Mouse (Mus musculus): Measurements from ENCODE around the gene Cdh23.

The Cdh23 gene

GRCm38 (mm10) chr10:60400507-60401295 is 295.6 kb downstream of the Cdh23 start:
- DNase-seq (ENCODE audit: low read depth, low spot score): no peak

DNA sequence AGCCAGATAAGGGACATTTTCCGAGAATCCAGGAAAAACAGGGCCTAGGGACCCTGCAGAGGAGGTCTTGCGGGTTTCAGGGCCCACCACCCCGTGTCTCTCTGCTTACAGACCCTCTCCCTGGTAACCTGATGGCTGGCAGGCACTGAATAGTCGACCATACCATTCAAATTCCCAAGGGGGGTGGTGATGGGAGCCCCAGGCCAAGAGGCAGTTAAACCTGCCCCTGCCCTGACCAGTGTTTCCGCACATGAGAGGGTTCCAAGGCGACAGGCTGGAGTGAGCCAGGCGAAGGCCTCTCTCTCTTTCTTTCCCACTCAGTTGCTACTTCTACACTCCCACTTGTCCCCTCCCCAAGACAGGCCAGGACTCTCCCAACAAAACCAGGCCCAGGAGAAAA is 296.8 kb downstream of the Cdh23 start, which contains the start of gene Gm17455:
Gene Gm17455, plus strand, starts transcription at position 278 of the 400 bp plus-strand sequence.
- no peak for DNase-seq (ENCODE audit: low read depth, low spot score)

DNA sequence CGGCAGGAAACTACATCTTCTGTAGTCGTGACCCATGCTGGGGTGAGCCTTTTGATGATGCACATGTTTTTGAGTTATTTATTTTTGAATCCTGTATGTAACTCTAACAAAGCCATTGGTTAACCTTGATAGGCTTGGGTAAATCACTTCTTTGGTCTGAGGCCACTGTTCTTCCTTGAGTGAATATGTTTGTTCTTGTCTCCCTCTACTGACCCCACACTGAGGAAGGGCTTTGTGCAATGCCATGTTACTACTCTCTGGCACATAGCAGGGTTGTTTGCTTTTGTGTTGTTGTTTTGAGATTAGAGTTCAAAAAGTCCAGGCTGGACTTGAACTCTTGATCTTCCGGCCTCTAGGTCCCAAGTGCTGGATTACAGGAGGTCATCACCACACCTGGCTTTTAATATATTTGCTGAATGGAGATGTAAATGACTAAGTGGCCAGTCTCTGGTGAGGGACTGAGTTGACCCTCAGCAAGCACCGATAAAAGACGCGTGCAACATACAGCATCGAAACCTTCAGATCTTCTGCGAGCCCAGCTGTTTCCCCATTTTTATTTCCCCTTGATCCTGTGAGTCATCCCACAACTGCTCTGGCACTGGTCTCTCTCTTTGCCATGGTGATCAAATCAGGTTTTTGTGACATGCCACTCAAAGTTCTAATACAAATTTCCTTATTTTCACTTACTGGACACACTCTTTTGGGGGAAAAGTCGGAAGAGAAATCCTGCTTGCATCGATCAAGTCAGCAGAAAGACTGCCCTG is 298.1 kb downstream of the Cdh23 start:
- no peak for DNase-seq (ENCODE audit: low read depth, low spot score)

DNA sequence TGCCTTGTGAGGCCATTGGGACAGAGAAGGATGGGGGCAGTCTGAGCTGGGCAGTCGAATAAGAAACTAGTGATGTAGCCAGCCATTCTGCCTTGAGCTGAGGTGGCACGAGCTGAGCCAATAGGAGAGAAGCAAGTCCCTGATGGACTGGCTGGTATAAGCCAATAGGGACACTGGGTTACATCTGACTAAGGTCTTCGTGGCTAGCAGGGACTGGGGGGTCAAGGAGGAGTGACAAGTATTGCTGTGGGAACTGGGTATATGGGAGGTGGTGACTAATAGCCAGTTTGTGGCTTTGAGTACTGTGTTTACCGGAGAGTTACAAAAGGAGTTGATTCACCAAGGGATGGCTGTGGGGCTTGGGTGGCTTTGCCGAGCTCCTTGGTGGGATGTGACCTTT is 300.7 kb downstream of the Cdh23 start:
- no peak for DNase-seq (ENCODE audit: low read depth, low spot score)

- no peak for DNase-seq (ENCODE audit: low read depth, low spot score)
Observed at GRCm38 (mm10) chr10:60394936-60395335, 301.4 kb downstream of the Cdh23 start.

DNA sequence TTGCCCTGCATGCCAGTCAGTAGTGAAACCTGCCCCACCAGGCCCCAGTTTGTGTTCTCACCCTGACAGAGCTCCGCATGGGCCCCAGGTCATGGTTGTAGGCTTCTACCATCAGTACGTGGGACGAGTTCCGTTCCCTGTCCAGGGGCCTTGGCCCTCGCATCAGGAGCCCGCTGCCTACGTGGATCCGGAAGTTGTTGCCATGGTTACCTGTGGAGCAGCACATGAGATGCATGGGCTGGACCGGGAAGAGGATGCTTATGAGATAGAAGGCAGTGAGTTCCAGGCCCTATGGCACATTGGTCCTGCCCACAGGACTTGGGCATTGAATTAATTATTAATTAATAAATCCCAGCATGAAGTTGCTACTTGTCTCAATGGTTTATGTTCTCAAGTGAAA is 304.6 kb downstream of the Cdh23 start:
- DNase-seq (ENCODE audit: low read depth, low spot score): peak; percentile 22

GRCm38 (mm10) chr10:60390904-60391420 is 305.3 kb downstream of the Cdh23 start:
- no peak for DNase-seq (ENCODE audit: low read depth, low spot score)

DNA sequence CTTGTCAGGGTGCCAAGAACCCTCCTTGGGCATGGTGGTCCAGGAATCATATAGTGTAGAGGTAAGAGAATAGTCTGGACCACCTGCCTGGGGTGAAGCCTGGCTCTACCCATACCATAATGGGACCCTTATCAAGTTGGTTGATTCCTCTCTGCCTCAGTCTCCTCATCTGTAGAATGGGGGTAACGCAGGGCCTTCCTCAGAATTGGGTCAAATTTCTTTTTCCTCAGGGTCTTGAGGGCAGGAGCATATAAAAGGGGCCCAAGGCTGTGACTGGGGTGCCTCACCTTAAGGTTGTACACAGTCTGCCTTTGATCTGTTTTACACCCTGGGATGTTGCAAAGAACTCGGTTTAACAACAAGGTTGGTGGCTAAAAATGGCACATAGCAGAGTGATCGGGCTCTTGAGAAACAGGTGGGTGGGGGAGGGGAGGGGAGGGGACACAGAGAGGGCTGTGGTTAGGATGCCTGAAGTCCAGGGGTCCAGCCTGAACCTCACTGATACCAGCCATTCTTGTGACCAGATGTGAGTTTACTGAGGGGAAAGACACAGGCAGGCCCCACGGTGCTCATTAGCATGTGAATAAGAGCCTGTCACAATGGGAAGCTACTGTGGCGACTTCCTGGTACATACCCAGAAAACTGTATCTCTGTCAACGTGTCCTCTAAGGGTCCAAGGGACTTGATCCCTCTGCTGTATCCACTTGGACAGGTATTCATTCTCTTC is 305.9 kb downstream of the Cdh23 start:
- DNase-seq (ENCODE audit: low read depth, low spot score): peak; percentile 63

- DNase-seq (ENCODE audit: low read depth, low spot score): no peak
Observed at GRCm38 (mm10) chr10:60389447-60389865, 306.8 kb downstream of the Cdh23 start.

- DNase-seq (ENCODE audit: low read depth, low spot score): no peak
Observed at GRCm38 (mm10) chr10:60388332-60388731, 308.0 kb downstream of the Cdh23 start.

DNA sequence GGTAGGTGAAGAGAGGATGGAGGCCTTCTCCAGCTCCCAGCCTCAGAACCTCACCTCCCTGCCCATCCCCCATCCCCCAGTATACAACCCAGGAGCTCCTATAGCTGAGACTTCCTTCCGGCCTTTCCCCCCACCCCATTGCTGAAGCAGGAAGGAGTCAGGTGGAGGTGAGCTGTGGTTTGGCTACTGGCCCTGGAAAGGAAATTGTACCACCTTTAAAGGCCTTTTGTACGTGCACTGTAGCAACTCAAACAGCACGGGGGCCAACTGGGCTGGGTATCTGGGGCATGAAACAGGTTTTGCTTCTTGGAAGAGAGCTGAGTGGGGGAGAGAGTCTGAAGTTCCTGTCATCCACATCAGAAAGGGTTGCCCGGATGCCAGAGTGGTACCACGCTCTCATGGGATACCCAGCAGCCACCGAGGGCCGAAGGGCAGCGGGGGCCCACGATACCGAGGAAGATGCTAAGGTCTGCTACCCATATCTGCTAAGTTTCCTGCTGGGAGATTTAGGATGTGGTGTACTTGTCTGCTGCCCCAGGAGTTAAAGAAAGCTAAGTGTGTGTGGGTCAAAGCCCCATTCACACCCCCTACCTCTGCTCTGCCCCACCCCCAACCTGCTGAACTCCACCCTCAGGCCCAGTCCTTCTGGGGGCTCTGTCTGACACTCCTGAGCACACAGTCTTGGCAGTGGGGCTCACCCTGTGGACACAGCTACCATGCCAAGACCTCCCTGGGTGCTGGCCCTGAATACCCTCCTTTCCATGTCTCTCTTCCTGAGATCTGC is 315.0 kb downstream of the Cdh23 start:
- DNase-seq (ENCODE audit: low read depth, low spot score): no peak

DNA sequence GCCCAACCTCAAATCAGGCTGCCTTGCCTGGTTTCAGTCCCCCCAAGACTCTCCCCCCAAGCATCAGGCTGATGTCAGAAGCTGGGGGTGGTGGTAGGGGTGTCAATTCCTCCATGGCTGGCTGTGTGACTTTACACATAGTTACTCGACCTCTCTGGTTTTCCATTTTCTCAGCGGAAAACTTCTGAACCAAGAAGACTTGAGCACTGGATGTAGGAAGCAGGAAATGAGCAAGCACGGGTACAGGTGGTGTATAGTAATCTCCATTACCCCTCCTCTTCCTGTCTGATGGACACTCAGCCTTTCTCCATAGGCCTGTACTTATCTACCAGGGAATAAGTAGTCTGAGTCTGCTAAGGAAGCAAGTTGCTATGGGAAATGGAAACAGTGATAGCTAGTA is 316.1 kb downstream of the Cdh23 start:
- no peak for DNase-seq (ENCODE audit: low read depth, low spot score)

DNA sequence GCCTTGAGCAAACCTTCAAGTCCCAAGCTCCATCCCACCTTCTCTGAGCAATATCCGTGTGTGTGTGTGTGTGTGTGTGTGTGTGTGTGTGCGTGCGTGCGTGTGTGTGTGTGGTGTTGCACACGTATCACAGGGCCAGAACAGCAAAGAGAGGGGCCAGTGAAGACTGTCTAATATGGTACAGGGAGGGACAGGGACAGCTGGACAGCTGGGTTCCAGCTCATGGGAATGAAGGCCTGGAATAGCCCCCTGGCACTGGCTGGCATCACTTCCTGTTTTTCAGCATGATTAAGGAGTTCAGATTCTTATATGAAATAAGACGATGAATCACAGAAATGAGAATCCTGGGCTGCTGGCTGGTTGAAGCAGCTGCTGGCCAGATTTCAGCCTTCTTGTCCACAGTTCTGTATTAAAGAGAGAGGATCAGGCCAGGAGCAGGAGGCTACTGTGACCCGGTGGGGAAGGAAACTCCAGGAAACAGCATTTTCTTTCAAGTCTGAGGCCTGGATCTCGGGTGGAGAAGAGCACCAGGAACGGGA is 316.8 kb downstream of the Cdh23 start:
- no peak for DNase-seq (ENCODE audit: low read depth, low spot score)

DNA sequence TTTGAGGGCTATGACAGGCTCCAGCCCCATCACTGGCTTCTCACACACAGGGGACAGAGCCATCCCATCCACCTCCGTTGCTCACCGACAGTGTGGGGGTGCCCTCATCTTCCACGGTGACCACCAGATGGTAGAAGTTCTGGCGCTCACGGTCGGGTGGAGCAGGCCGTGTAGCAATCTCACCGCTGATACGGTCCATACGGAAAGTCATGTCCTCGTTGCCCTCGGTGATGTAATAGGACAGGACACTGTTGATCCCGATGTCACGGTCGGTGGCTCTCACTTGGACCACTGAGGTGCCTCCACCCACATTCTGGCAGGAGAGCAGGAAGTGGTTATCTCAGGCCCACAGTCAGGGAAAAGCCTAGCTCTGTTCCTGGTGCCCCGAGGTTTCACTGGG is 319.6 kb downstream of the Cdh23 start:
- no peak for DNase-seq (ENCODE audit: low read depth, low spot score)

DNA sequence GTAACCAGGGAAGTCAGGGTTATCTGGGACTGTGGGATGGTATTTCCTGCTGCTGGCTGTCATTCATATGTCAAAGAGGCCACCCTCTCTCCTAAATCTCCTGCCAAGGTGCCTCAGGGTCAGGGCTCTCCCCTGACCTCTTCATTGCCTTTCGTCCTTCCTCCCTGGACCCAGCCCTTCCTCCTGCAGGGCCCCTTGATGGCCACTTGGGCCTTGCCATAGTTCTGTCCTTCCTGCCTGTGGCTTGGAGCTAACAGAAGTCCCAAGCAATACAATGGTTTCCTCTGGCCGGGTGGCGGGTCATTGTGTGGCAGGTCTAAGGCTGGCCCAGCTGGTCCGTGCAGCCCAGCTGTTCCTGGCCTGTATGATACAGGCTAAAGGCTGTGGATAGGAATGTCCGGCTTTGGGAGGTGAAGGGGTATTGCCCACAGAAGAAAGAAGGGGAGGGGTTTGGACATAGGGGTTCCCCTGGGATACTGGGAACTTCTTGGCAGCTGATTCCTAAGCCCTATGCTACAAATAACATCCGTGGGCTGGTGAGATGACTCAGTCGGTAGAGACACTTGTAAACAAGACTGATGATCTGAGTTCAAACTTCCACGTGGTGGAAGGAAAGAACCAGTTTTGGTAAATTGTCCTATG is 322.2 kb downstream of the Cdh23 start:
- no peak for DNase-seq (ENCODE audit: low read depth, low spot score)

DNA sequence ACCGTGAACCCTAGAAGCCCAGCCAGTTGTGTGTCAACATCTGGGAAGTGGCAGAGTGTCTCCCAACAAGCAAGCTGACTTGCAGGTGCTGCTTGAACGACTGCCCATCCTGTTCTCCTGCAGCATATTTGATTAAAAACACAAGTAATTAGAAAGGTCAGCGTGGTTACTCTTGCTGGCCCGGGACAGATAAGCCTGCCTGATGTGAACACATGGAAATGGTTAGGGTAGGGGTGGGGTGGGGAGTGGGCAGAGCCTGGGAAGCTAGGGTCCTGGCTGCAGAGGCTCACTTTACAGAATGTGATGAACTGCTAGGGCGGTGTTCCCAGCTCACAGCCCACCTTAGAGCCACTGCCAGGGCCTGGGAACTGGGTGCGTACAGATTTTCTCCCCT is 322.8 kb downstream of the Cdh23 start:
- DNase-seq (ENCODE audit: low read depth, low spot score): no peak

DNA sequence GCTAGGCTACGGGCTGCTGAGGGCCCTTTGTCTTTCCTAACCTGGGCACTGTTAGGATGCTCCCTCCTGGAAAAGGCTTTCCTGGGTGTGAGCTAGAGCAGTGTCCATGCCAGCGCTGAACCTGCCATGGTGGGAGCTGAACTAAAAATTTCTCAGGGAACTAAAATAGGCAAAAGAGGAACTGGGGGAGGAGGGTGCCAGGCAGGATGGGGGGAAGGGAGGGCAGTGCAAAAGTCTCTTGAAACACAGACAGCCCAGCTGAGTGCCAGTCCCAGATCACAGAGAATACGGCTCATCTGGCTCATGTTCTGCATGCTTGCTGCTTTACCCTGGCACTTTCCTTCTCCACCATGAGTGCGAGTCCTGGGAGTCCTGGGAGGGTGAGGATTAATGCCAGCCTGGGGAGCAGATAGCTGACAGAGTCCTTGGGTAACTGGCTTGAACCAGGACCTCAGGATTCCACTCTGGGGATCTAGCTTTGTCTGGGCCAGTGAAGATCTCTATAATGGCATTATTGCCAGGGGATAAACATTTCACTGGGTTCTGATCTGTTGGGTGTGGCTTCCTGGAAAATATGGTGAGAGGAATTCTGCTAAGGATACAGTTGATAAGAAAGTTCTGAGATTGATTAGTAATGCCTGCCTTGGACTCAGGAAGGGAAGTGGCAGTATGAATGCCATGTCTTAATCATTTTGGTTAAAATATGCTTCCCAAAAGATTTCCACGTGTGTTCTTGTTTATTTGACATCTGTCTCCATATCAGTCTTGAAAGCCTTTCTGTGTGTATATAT is 324.5 kb downstream of the Cdh23 start:
- DNase-seq (ENCODE audit: low read depth, low spot score): no peak

DNA sequence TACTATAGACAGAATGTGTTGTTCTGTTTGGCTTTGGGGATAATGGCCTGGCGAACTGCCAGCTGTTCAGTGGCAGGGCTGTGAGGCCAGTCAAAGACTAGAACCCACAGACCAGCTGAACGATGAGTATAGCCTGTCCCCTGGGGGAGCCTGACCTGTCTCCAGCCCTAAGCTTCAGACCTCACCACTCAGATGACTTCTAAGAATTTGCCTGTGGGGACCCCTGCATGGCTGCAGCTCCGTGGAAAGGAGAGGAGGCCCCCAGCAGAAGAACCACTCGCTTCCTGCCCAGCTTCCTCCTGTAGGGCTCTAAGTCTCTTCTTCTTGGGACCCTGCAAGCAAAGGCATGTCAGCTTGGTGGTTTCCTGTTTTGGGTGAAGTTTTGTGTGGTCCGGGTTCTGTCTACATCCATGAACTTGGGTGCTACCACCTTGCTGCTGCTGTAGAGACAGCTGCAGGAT is 325.7 kb downstream of the Cdh23 start:
- DNase-seq (ENCODE audit: low read depth, low spot score): no peak

GRCm38 (mm10) chr10:60370098-60370497 is 326.2 kb downstream of the Cdh23 start:
- DNase-seq (ENCODE audit: low read depth, low spot score): no peak

DNA sequence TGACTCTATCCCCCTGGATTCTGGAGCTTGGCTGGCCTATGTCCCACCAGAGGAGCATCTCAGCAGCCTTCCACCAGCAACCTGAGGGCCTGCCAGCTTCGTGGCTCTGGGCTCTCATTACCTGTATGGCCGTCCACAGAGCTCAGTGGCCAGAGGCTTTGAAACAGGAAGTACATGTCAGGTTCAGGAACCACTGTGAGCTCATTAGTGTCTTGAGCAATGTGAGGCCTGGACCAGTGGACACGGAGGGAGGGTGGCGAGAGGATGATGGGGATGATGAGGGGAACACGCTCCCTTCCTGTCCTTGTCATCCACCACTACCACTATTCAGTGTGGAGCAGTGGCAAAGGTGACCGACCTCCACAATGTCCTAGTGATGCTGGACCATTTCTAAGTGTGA is 326.9 kb downstream of the Cdh23 start:
- no peak for DNase-seq (ENCODE audit: low read depth, low spot score)
